Mouse (Mus musculus): ENCODE results near the gene Hk1. TPM values are rescaled to one million over a fixed set of nuclear protein-coding genes. Genes with fewer than 3 reads are reported as not detected.

Gene Hk1
- polyA plus RNA-seq, 1 experiment: 61.3 TPM

DNA sequence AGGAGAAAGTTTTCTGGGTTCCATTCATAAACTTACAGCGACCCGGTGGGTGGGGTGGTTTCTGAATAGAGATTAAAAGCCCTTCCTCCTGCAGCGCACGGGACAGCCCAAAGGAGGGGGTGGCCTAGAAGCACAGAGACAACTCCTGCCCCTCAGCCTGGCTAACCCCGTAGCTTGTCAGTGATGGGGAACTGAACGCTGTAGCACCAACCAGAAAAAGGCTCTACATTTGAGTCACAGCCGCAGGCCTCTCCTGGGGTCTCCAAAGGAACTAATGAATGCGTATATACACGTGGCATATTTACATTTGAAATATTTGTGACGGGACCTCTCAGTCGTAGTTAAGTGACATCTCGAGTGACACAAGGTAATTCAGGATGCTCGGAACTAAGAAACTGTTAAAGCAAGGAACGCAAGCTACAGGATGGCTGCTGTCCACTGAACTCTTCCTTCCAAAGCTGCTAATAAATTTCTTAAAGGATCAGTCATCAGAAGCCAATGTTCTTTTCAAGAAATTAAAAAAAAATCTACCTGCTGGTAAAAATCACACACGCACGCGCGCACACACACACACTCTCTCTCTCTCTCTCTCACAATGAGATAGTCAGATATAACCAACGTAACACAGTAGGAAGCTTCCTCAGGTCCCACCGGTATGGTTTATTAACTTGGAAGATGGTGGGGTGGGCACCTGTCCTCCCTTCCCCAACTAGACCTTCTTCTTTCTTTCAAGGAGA is 44.9 kb downstream of the Hk1 start:
- TF ChIP-seq POLR2A (IDR thresholded peaks at IDR 0.05; ENCODE audit: insufficient read depth, low read length) (no peak), CTCF (IDR thresholded peaks at IDR 0.05; ENCODE audit: low read depth, low read length) (no peak), EP300 (IDR thresholded peaks at IDR 0.05; ENCODE audit: insufficient read depth, low read depth, low read length) (no peak)
- Histone ChIP-seq H3K9ac (ENCODE audit: low read depth, poor library complexity, severe bottlenecking) (no peak overlapping the region), H3K9me3 (replicated peaks; ENCODE audit: control insufficient read depth, insufficient read depth, low read length, poor library complexity, severe bottlenecking) (no peaks in the 10 kb centered on the region), H3K4me3 (ENCODE audit: low read depth, low read length) (no peak overlapping the region), H3K27me3 (ENCODE audit: control insufficient read depth, insufficient read depth, low read length, poor library complexity, severe bottlenecking) (no peaks in the 10 kb centered on the region), H3K4me1 (ENCODE audit: control insufficient read depth, insufficient read depth, low read length) (peaks cover 14% of the 10 kb centered on the region), H3K27ac (ENCODE audit: insufficient read depth, low read length) (no peak overlapping the region), H3K36me3 (ENCODE audit: control insufficient read depth, insufficient read depth, low read length, poor library complexity, severe bottlenecking) (no peaks in the 10 kb centered on the region)

- H3K36me3 ChIP-seq (ENCODE audit: control insufficient read depth, insufficient read depth, low read length, poor library complexity, severe bottlenecking): no peaks in the 10 kb centered on the region
- no peak for TF ChIP-seq EP300 (IDR thresholded peaks at IDR 0.05; ENCODE audit: insufficient read depth, low read depth, low read length)
- no peaks in the 10 kb centered on the region for H3K9me3 ChIP-seq (replicated peaks; ENCODE audit: control insufficient read depth, insufficient read depth, low read length, poor library complexity, severe bottlenecking)
- peaks cover 14% of the 10 kb centered on the region for H3K4me1 ChIP-seq (ENCODE audit: control insufficient read depth, insufficient read depth, low read length)
- H3K27me3 ChIP-seq (ENCODE audit: control insufficient read depth, insufficient read depth, low read length, poor library complexity, severe bottlenecking): no peaks in the 10 kb centered on the region
- no peak overlapping the region for H3K9ac ChIP-seq (ENCODE audit: low read depth, poor library complexity, severe bottlenecking)
- no peak overlapping the region for H3K4me3 ChIP-seq (ENCODE audit: low read depth, low read length)
- no peak overlapping the region for H3K27ac ChIP-seq (ENCODE audit: insufficient read depth, low read length)
Measured at GRCm38 (mm10) chr10:62333269-62333668, 46.4 kb downstream of the Hk1 start.

DNA sequence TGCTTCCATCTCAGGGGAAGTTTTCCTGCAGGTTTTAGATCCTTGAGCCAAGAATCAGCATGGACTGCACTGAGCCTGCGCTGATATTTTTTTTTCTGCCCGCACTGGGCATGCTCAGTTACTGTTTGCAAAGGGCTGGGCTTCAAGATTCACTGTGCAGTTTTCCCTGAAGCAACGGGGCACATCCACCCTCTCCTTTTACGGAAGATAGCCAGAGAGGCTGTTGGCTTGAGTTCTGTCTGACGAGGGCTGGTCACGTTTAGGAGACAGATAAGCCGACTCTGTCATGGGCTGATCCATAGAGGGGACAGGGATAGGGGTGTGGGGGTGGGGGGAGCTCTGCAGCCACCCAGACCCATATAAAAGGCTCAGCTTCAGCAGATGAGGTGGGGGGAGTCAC is 47.2 kb downstream of the Hk1 start:
- no peaks in the 10 kb centered on the region for H3K9me3 ChIP-seq (replicated peaks; ENCODE audit: control insufficient read depth, insufficient read depth, low read length, poor library complexity, severe bottlenecking)
- H3K9ac ChIP-seq (ENCODE audit: low read depth, poor library complexity, severe bottlenecking): no peak overlapping the region
- H3K4me1 ChIP-seq (ENCODE audit: control insufficient read depth, insufficient read depth, low read length): peaks cover 14% of the 10 kb centered on the region
- TF ChIP-seq POLR2A (IDR thresholded peaks at IDR 0.05; ENCODE audit: insufficient read depth, low read length): no peak
- TF ChIP-seq EP300 (IDR thresholded peaks at IDR 0.05; ENCODE audit: insufficient read depth, low read depth, low read length): no peak
- no peak for TF ChIP-seq CTCF (IDR thresholded peaks at IDR 0.05; ENCODE audit: low read depth, low read length)
- no peak overlapping the region for H3K4me3 ChIP-seq (ENCODE audit: low read depth, low read length)
- no peaks in the 10 kb centered on the region for H3K27me3 ChIP-seq (ENCODE audit: control insufficient read depth, insufficient read depth, low read length, poor library complexity, severe bottlenecking)
- no peak overlapping the region for H3K27ac ChIP-seq (ENCODE audit: insufficient read depth, low read length)
- no peaks in the 10 kb centered on the region for H3K36me3 ChIP-seq (ENCODE audit: control insufficient read depth, insufficient read depth, low read length, poor library complexity, severe bottlenecking)

DNA sequence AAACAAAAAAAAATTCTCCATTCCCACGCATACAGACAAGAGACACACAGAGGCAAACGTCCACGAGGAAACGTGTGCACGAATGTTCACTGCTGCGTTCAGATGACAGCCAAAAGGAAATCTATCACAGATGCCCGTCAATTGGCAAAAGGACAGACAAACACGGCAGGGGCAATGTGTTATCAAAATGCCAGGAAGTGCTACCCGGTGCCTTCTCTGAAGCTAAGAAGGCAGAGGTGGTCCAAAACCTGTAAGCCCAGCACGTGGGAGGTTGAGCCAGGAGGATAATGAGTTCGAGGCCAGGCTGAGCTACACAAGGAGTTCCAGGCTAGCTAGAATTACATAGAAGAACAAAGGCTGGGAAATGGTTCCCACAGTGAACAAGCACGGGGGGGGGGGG is 47.9 kb downstream of the Hk1 start:
- Histone ChIP-seq H3K9me3 (replicated peaks; ENCODE audit: control insufficient read depth, insufficient read depth, low read length, poor library complexity, severe bottlenecking) (no peaks in the 10 kb centered on the region), H3K27me3 (ENCODE audit: control insufficient read depth, insufficient read depth, low read length, poor library complexity, severe bottlenecking) (no peaks in the 10 kb centered on the region), H3K4me1 (ENCODE audit: control insufficient read depth, insufficient read depth, low read length) (peaks cover 14% of the 10 kb centered on the region), H3K4me3 (ENCODE audit: low read depth, low read length) (no peak overlapping the region), H3K9ac (ENCODE audit: low read depth, poor library complexity, severe bottlenecking) (no peak overlapping the region), H3K36me3 (ENCODE audit: control insufficient read depth, insufficient read depth, low read length, poor library complexity, severe bottlenecking) (no peaks in the 10 kb centered on the region), H3K27ac (ENCODE audit: insufficient read depth, low read length) (no peak overlapping the region)
- TF ChIP-seq EP300 (IDR thresholded peaks at IDR 0.05; ENCODE audit: insufficient read depth, low read depth, low read length): no peak
- TF ChIP-seq POLR2A (IDR thresholded peaks at IDR 0.05; ENCODE audit: insufficient read depth, low read length): no peak
- no peak for TF ChIP-seq CTCF (IDR thresholded peaks at IDR 0.05; ENCODE audit: low read depth, low read length)

DNA sequence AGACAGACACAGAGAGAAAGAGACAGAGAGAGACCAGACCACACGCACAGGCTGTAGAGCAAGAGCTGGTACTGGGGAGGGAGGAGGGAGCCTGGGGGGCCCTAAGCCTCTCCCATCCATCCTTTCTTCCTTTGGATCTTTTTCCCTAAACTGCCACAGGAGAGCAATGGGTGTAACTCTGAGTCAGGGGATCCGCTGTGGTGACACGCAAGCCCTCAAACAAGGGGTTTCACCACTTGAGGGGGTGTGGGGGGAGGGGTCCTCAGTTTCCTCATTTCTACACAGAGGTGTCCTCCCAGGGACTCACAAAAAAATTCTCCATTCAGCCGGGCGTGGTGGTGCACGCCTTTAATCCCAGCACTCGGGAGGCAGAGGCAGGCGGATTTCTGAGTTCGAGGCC is 48.4 kb downstream of the Hk1 start:
- Histone ChIP-seq H3K36me3 (ENCODE audit: control insufficient read depth, insufficient read depth, low read length, poor library complexity, severe bottlenecking) (no peaks in the 10 kb centered on the region), H3K27ac (ENCODE audit: insufficient read depth, low read length) (no peak overlapping the region), H3K4me1 (ENCODE audit: control insufficient read depth, insufficient read depth, low read length) (peaks cover 16% of the 10 kb centered on the region)

GRCm38 (mm10) chr10:62329846-62330245 is 49.9 kb downstream of the Hk1 start:
- Histone ChIP-seq H3K9me3 (replicated peaks; ENCODE audit: control insufficient read depth, insufficient read depth, low read length, poor library complexity, severe bottlenecking) (no peaks in the 10 kb centered on the region), H3K27ac (ENCODE audit: insufficient read depth, low read length) (peak overlapping the region; percentile 43)

More for the DNA sequence above, 48.4 kb downstream of the Hk1 start:
- Histone ChIP-seq H3K9me3 (replicated peaks; ENCODE audit: control insufficient read depth, insufficient read depth, low read length, poor library complexity, severe bottlenecking) (no peaks in the 10 kb centered on the region), H3K27me3 (ENCODE audit: control insufficient read depth, insufficient read depth, low read length, poor library complexity, severe bottlenecking) (no peaks in the 10 kb centered on the region), H3K9ac (ENCODE audit: low read depth, poor library complexity, severe bottlenecking) (no peak overlapping the region), H3K4me3 (ENCODE audit: low read depth, low read length) (no peak overlapping the region)
- TF ChIP-seq EP300 (IDR thresholded peaks at IDR 0.05; ENCODE audit: insufficient read depth, low read depth, low read length) (no peak), POLR2A (IDR thresholded peaks at IDR 0.05; ENCODE audit: insufficient read depth, low read length) (no peak), CTCF (IDR thresholded peaks at IDR 0.05; ENCODE audit: low read depth, low read length) (no peak)

More at GRCm38 (mm10) chr10:62329846-62330245, 49.9 kb downstream of the Hk1 start:
- no peak overlapping the region for H3K9ac ChIP-seq (ENCODE audit: low read depth, poor library complexity, severe bottlenecking)
- TF ChIP-seq EP300 (IDR thresholded peaks at IDR 0.05; ENCODE audit: insufficient read depth, low read depth, low read length) (peak; percentile 97), CTCF (IDR thresholded peaks at IDR 0.05; ENCODE audit: low read depth, low read length) (no peak)
- peaks cover 16% of the 10 kb centered on the region for H3K4me1 ChIP-seq (ENCODE audit: control insufficient read depth, insufficient read depth, low read length)
- no peaks in the 10 kb centered on the region for H3K36me3 ChIP-seq (ENCODE audit: control insufficient read depth, insufficient read depth, low read length, poor library complexity, severe bottlenecking)
- H3K4me3 ChIP-seq (ENCODE audit: low read depth, low read length): no peak overlapping the region
- no peaks in the 10 kb centered on the region for H3K27me3 ChIP-seq (ENCODE audit: control insufficient read depth, insufficient read depth, low read length, poor library complexity, severe bottlenecking)

Measured in ES-Bruce4 (cell line).